Mouse (Mus musculus): Measurements from ENCODE around the gene Zglp1. TPM values are rescaled to one million over a fixed set of nuclear protein-coding genes. Genes with fewer than 3 reads are reported as not detected.

Gene Zglp1
- total and polyA plus RNA-seq, 3 experiments: 1.1 to 8.0 TPM; not detected in 1

GRCm38 (mm10) chr9:21051578-21051977 lies 15.3 kb downstream of the Zglp1 start (continued):
- TF ChIP-seq MXI1 (IDR thresholded peaks at IDR 0.05; ENCODE audit: low read depth, low read length) (peak; percentile 99), NELFE (IDR thresholded peaks at IDR 0.05; ENCODE audit: low read depth, low read length) (peak; percentile 27; the same call in 1 of the 2 replicates), ETS1 (IDR thresholded peaks at IDR 0.05; ENCODE audit: low read depth, low read length) (peak; percentile 92), E2F4 (IDR thresholded peaks at IDR 0.05; ENCODE audit: borderline replicate concordance, low read depth, low read length) (no peak), HCFC1 (IDR thresholded peaks at IDR 0.05; ENCODE audit: low read depth, low read length) (peak; percentile 67), TCF12 (IDR thresholded peaks at IDR 0.05; ENCODE audit: low read depth, low read length) (peak; percentile 97), USF1 (IDR thresholded peaks at IDR 0.05; ENCODE audit: low read depth, low read length) (peak; percentile 13; the same call in 1 of the 2 replicates), ZKSCAN1 (IDR thresholded peaks at IDR 0.05; ENCODE audit: low read depth, low read length) (0 out of 2 replicates have a peak, but pooled peaks have one; percentile 26), MAX (IDR thresholded peaks at IDR 0.05; ENCODE audit: low read length) (peak; percentile 76), NRF1 (IDR thresholded peaks at IDR 0.05; ENCODE audit: insufficient read depth, low read depth, low read length, poor library complexity, severe bottlenecking) (peak; percentile 38; the same call in 1 of the 2 replicates), RCOR1 (IDR thresholded peaks at IDR 0.05; ENCODE audit: low read depth, low read length) (peak; percentile 87), POLR2AphosphoS2 (IDR thresholded peaks at IDR 0.05; ENCODE audit: low read length) (no peak)

- Histone ChIP-seq H3K9me3 (replicated peaks; ENCODE audit: insufficient read depth, low read length) (no peaks in the 10 kb centered on the region), H3K79me2 (ENCODE audit: control insufficient read depth, insufficient read depth, low read length, poor library complexity) (no peaks in the 10 kb centered on the region), H3K4me1 (ENCODE audit: control insufficient read depth in 1 of 2, insufficient read depth in 2 of 2, low read length in 2 of 2) (peaks cover 25 to 37% of the 10 kb centered on the region in 2 experiments), H3K9ac (ENCODE audit: control insufficient read depth, low read depth, low read length, poor library complexity, severe bottlenecking) (no peak overlapping the region), H3K36me3 (ENCODE audit: control insufficient read depth in 1 of 2, insufficient read depth in 2 of 2, low read length in 2 of 2) (peaks cover 0 to 37% of the 10 kb centered on the region in 2 experiments; a peak in 2 of 4 replicates), H3K27ac (ENCODE audit: control insufficient read depth, low read depth, low read length) (no peak overlapping the region), H3K4me3 (ENCODE audit: control insufficient read depth in 1 of 2, insufficient read depth in 1 of 2, low read depth in 2 of 2, low read length in 2 of 2) (no peak overlapping the region), H3K27me3 (ENCODE audit: control insufficient read depth in 1 of 2, insufficient read depth in 2 of 2, low read length in 2 of 2) (no peaks in the 10 kb centered on the region)
- no peak for DNase-seq (ENCODE audit: low read depth, low spot score)
- TF ChIP-seq EP300 (IDR thresholded peaks at IDR 0.05; ENCODE audit: low read depth in 1 of 2, low read length in 2 of 2) (peak in 1 of 2 experiments; percentile 58; a peak in 1 of 4 replicates), RAD21 (IDR thresholded peaks at IDR 0.05; ENCODE audit: low read depth, low read length) (no peak), TCF12 (IDR thresholded peaks at IDR 0.05; ENCODE audit: low read depth, low read length) (0 out of 2 replicates have a peak, but pooled peaks have one; percentile 9), POLR2AphosphoS2 (IDR thresholded peaks at IDR 0.05; ENCODE audit: low read length) (no peak), MYC (IDR thresholded peaks at IDR 0.05; ENCODE audit: low read depth, low read length) (peak; percentile 29; the same call in 1 of the 2 replicates), ZNF384 (IDR thresholded peaks at IDR 0.05; ENCODE audit: low read depth, low read length) (no peak), RCOR1 (IDR thresholded peaks at IDR 0.05; ENCODE audit: low read depth, low read length) (0 out of 2 replicates have a peak, but pooled peaks have one; percentile 31), HCFC1 (IDR thresholded peaks at IDR 0.05; ENCODE audit: low read depth, low read length) (no peak), ZC3H11A (IDR thresholded peaks at IDR 0.05; ENCODE audit: low read depth, low read length) (0 out of 2 replicates have a peak, but pooled peaks have one; percentile 26), USF1 (IDR thresholded peaks at IDR 0.05; ENCODE audit: low read depth, low read length) (peak; percentile 55; the same call in 1 of the 2 replicates), SIN3A (IDR thresholded peaks at IDR 0.05; ENCODE audit: low read length) (peak; percentile 56; the same call in 1 of the 2 replicates), NRF1 (IDR thresholded peaks at IDR 0.05; ENCODE audit: insufficient read depth, low read depth, low read length, poor library complexity, severe bottlenecking) (no peak), NELFE (IDR thresholded peaks at IDR 0.05; ENCODE audit: low read depth, low read length) (0 out of 2 replicates have a peak, but pooled peaks have one; percentile 26), MYB (IDR thresholded peaks at IDR 0.05; ENCODE audit: low read depth, low read length) (no peak), ETS1 (IDR thresholded peaks at IDR 0.05; ENCODE audit: low read depth, low read length) (no peak), CHD2 (IDR thresholded peaks at IDR 0.05; ENCODE audit: low read length) (no peak), JUND (IDR thresholded peaks at IDR 0.05; ENCODE audit: low read depth, low read length) (no peak), MAX (IDR thresholded peaks at IDR 0.05; ENCODE audit: low read length) (peak; percentile 23; the same call in 1 of the 2 replicates), ELF1 (IDR thresholded peaks at IDR 0.05; ENCODE audit: low read depth, low read length) (no peak), MXI1 (IDR thresholded peaks at IDR 0.05; ENCODE audit: low read depth, low read length) (peak; percentile 64; the same call in 1 of the 2 replicates), TBP (IDR thresholded peaks at IDR 0.05; ENCODE audit: low read depth, low read length) (no peak), MAZ (IDR thresholded peaks at IDR 0.05; ENCODE audit: low read depth, low read length) (no peak), BHLHE40 (IDR thresholded peaks at IDR 0.05; ENCODE audit: borderline replicate concordance, low read depth, low read length) (no peak; the same call in 1 of the 2 replicates), MEF2A (IDR thresholded peaks at IDR 0.05; ENCODE audit: extremely low read depth, insufficient replicate concordance, low read depth, low read length, poor library complexity, severe bottlenecking) (no peak), E2F4 (IDR thresholded peaks at IDR 0.05; ENCODE audit: borderline replicate concordance, low read depth, low read length) (no peak), GATA1 (IDR thresholded peaks at IDR 0.05; ENCODE audit: low read depth, low read length) (no peak)
Observed at GRCm38 (mm10) chr9:21045235-21045634, 21.7 kb downstream of the Zglp1 start.

Data from MEL (cell line).